Mouse (Mus musculus) bone marrow, adult 2 months (tissue): ENCODE results near the gene Tmem132a. TPM values are rescaled to one million over a fixed set of nuclear protein-coding genes. Genes with fewer than 3 reads are reported as not detected.

Source experiments
- H3K27ac ChIP-seq: fragments of 200-500 bp; 2 replicates; pipeline ENCODE4 v1.5.1; 2012; ENCODE audit warnings: low read depth, mild to moderate bottlenecking, control low read depth, inconsistent platforms, low read length; ENCODE audit not compliant: control insufficient read depth, poor library complexity, insufficient read depth
- H3K4me1 ChIP-seq: fragments of 200-500 bp; 2 replicates; pipeline ENCODE4 v1.6.1; 2011; ENCODE audit warnings: low read length; ENCODE audit not compliant: control insufficient read depth, insufficient read depth
- H3K4me3 ChIP-seq: fragments of 200-500 bp; replicated peaks from 2 replicates; pipeline ENCODE3; 2011; ENCODE audit warnings: mild to moderate bottlenecking, low read depth, low read length, control low read depth; ENCODE audit not compliant: control insufficient read depth
- CTCF ChIP-seq: fragments of 200-500 bp; IDR thresholded peaks from 2 replicates; pipeline ENCODE4 v1.5.1; 2011; ENCODE audit warnings: low read length, control low read depth; ENCODE audit not compliant: control insufficient read depth, insufficient read depth
- POLR2A ChIP-seq: fragments of 200-500 bp; IDR thresholded peaks from 2 replicates; pipeline ENCODE4 v1.6.1; 2011; ENCODE audit warnings: low read depth, mild to moderate bottlenecking, control low read depth, low read length, borderline replicate concordance; ENCODE audit not compliant: control insufficient read depth
- WGBS: fragments of 180-500 bp; shearing (Covaris S2); methylation state at CpG from one replicate; pipeline ENCODE4 v1.1.7; 2018; 5-methylcytosine and 5-hydroxymethylcytosine counted together
- polyA plus RNA-seq: library from polyadenylated mRNA; stranded (reverse); fragments of >200 nt; gene quantifications from 2 replicates; pipeline ENCODE4 v1.2.4, GENCODE M21; 2011; ENCODE audit warnings: low replicate concordance; ENCODE audit not compliant: missing spikeins, insufficient read depth, insufficient read length

The Tmem132a gene
- polyA plus RNA-seq, 1 experiment, result 1.4 TPM

- Histone ChIP-seq H3K4me1 (no peaks in the 10 kb centered on the region), H3K4me3 (no peak overlapping the region), H3K27ac (no peak overlapping the region; the same call in 1 of the 2 replicates)
- no peak for TF ChIP-seq CTCF
- no peak for TF ChIP-seq POLR2A
- WGBS, result 71% methylated on average over 7 of the region's 7 CpGs
Observed at GRCm38 (mm10) chr19:10904927-10905727, 35.4 kb upstream of the Tmem132a start.

GRCm38 (mm10) chr19:10904512-10904911 lies 34.8 kb upstream of the Tmem132a start:
- Histone ChIP-seq H3K4me1 (no peaks in the 10 kb centered on the region), H3K27ac (no peak overlapping the region), H3K4me3 (no peak overlapping the region)
- TF ChIP-seq CTCF, result no peak
- no peak for TF ChIP-seq POLR2A
- 89% methylated on average over 5 of the region's 5 CpGs for WGBS

- WGBS, result 87% methylated on average over 5 of the region's 5 CpGs
- TF ChIP-seq CTCF, result no peak
- no peak for TF ChIP-seq POLR2A
- Histone ChIP-seq H3K4me1 (no peaks in the 10 kb centered on the region), H3K4me3 (no peak overlapping the region), H3K27ac (no peak overlapping the region)
Observed at GRCm38 (mm10) chr19:10901046-10901445, 31.3 kb upstream of the Tmem132a start.

- Histone ChIP-seq H3K27ac (no peak overlapping the region), H3K4me3 (no peak overlapping the region), H3K4me1 (no peaks in the 10 kb centered on the region)
- TF ChIP-seq CTCF, result no peak
- TF ChIP-seq POLR2A, result no peak
- 91% methylated on average over 6 of the region's 6 CpGs for WGBS
Observed at GRCm38 (mm10) chr19:10900315-10900714, 30.6 kb upstream of the Tmem132a start.

GRCm38 (mm10) chr19:10897491-10897890 lies 27.8 kb upstream of the Tmem132a start:
- Histone ChIP-seq H3K4me3 (no peak overlapping the region), H3K4me1 (no peaks in the 10 kb centered on the region), H3K27ac (no peak overlapping the region)
- WGBS, result 84% methylated on average over 8 of the region's 8 CpGs
- TF ChIP-seq POLR2A (no peak), CTCF (no peak)

- TF ChIP-seq POLR2A, result no peak
- no peak for TF ChIP-seq CTCF
- Histone ChIP-seq H3K27ac (no peak overlapping the region), H3K4me1 (no peaks in the 10 kb centered on the region), H3K4me3 (no peak overlapping the region)
- 80% methylated on average over 7 of the region's 7 CpGs for WGBS
Observed at GRCm38 (mm10) chr19:10896849-10897248, 27.1 kb upstream of the Tmem132a start.

- WGBS, result under 1% methylated on average over 16 of the region's 16 CpGs
- Histone ChIP-seq H3K27ac (peak overlapping the region; percentile 87), H3K4me1 (no peaks in the 10 kb centered on the region), H3K4me3 (peak overlapping the region; percentile 80)
- no peak for TF ChIP-seq CTCF
- no peak for TF ChIP-seq POLR2A
Observed at GRCm38 (mm10) chr19:10895708-10896107, 26.0 kb upstream of the Tmem132a start.

GRCm38 (mm10) chr19:10895016-10895528 lies 25.3 kb upstream of the Tmem132a start, which contains the start of gene Prpf19:
TSS of gene Prpf19 (plus strand) at chr19:10895231.
- peak within 1 kb of the TSS; percentile 80 for H3K4me3 ChIP-seq
- TF ChIP-seq POLR2A (peak; percentile 77; the same call in 1 of the 2 replicates), CTCF (no peak)
- WGBS, result under 1% methylated on average over 43 of the region's 43 CpGs
- H3K27ac ChIP-seq, result peak within 1 kb of the TSS; percentile 87
- no peaks in the 10 kb centered on the region for H3K4me1 ChIP-seq
